Comparison of ENCODE assay signal across 8 mouse cellular contexts in the genomic region with DNA sequence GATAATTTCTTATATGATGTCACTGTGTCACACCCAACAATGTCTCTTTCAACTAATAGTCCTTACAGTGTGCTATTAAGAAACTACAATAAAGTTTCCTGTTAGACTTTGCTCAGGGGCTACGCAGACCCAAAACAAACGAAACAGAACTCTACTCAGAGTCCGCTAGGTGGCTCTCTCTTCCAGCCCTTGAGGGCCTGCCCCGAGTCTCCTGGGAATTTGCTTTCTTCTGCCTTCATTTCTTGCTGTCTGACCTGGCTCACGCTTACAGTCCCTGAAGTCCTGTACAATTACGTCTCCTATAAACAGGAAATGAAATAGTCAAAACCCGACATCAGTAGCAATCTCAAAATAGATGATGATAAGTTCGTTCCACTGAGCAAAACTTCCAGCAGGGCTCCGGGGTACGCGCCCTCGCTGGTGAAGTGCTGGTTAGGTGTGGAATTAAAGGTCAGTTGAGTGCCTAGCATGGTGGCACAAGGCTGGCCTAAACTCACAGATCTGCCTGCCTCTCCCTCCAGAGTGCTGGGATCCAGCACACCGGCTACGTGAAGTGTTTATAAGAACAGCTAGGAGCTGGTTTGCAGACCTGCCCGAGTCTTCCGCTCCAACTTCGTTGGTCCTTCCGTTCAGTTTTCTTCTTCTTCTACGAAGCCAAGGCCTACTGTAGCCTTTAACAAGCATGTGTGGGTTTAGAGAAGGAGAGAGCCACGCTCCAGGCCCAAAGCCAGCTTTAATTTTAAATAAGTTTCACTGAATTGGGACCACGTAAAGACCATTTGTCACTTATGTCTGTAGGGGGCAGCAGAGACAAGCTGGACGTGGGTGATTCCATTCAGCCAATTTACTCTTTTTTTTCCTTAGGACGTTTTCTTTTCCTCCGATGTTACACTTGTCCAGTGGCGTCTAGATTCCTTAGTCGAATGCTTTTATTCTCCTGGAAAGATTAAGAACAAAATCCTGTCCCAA. TPM values are rescaled to one million over a fixed set of nuclear protein-coding genes. Genes with fewer than 3 reads are reported as not detected.
A peak's percentile ranks its signal among the peaks of the same experiment; 100 is the strongest.
DNase-seq lines count a peak whose midpoint lies in the region; ATAC-seq and TF ChIP-seq lines count a peak whose summit lies in the region.

No protein-coding gene starts in this region.

- H3K4me2 ChIP-seq in limb, embryonic 14.5 days (replicated peaks; ENCODE audit: low read depth, low read length, severe bottlenecking): peak overlapping the region; percentile 32
- peak overlapping the region; percentile 25 for H3K4me2 ChIP-seq in midbrain, embryonic 15.5 days
- peak overlapping the region; percentile 51 for H3K4me2 ChIP-seq in stomach, embryonic 15.5 days

- peak overlapping the region; percentile 50 for H3K4me3 ChIP-seq in heart, adult 2 months
- no peak overlapping the region; the same call in 1 of the 2 replicates for H3K4me3 ChIP-seq in limb, embryonic 14.5 days (replicated peaks; ENCODE audit: low read length)
- no peak overlapping the region for H3K4me3 ChIP-seq in midbrain, embryonic 15.5 days
- peak overlapping the region; percentile 17; the same call in 1 of the 2 replicates for H3K4me3 ChIP-seq in stomach, embryonic 15.5 days (replicated peaks)

- peak overlapping the region; percentile 32 for H3K27ac ChIP-seq in heart, adult 2 months
- H3K27ac ChIP-seq in limb, embryonic 14.5 days (replicated peaks; ENCODE audit: low read depth, low read length): no peak overlapping the region
- H3K27ac ChIP-seq in midbrain, embryonic 15.5 days: no peak overlapping the region
- H3K27ac ChIP-seq in stomach, embryonic 15.5 days: no peak overlapping the region

- TF ChIP-seq EP300 in heart, adult 2 months (IDR thresholded peaks at IDR 0.05; ENCODE audit: insufficient read depth, low read depth, low read length): 0 out of 2 replicates have a peak, but pooled peaks have one; percentile 38

- peak; percentile 85 for TF ChIP-seq CTCF in heart, adult 2 months (IDR thresholded peaks at IDR 0.05)

- peak; percentile 28; the same call in 1 of the 2 replicates for ATAC-seq in limb, embryonic 14.5 days (ENCODE audit: low FRiP score, low read depth)
- ATAC-seq in midbrain, embryonic 15.5 days (replicated peaks): peak; percentile 27; the same call in 1 of the 2 replicates
- peak; percentile 23; the same call in 1 of the 2 replicates for ATAC-seq in stomach, embryonic 15.5 days (ENCODE audit: insufficient read depth, low FRiP score, low read depth)

- no peaks in the 10 kb centered on the region for H3K36me3 ChIP-seq in heart, adult 2 months (ENCODE audit: control insufficient read depth, insufficient read depth, low read length)
- no peaks in the 10 kb centered on the region for H3K36me3 ChIP-seq in limb, embryonic 14.5 days (ENCODE audit: control insufficient read depth, insufficient read depth, low read length)
- no peaks in the 10 kb centered on the region for H3K36me3 ChIP-seq in midbrain, embryonic 15.5 days (replicated peaks)
- H3K36me3 ChIP-seq in stomach, embryonic 15.5 days: no peaks in the 10 kb centered on the region

- TF ChIP-seq POLR2A in heart, adult 2 months (IDR thresholded peaks at IDR 0.05; ENCODE audit: insufficient read depth, low read depth, low read length): no peak
- no peak for TF ChIP-seq POLR2A in limb, embryonic 14.5 days (IDR thresholded peaks at IDR 0.05; ENCODE audit: borderline replicate concordance, extremely low read depth, insufficient read depth, insufficient read length)

- H3K27me3 ChIP-seq in heart, adult 2 months (ENCODE audit: control insufficient read depth, insufficient read depth, low read length): no peaks in the 10 kb centered on the region
- no peaks in the 10 kb centered on the region for H3K27me3 ChIP-seq in limb, embryonic 14.5 days (ENCODE audit: control insufficient read depth, insufficient read depth, low read length)
- no peaks in the 10 kb centered on the region for H3K27me3 ChIP-seq in midbrain, embryonic 15.5 days (replicated peaks)
- no peaks in the 10 kb centered on the region for H3K27me3 ChIP-seq in stomach, embryonic 15.5 days (replicated peaks)

- intact Hi-C loops in heart, adult 2 months (cut with DNase I): loop anchor here (1.0 to 5.0 kb wide), 3 partner anchors 30 to 112 kb away; partner anchors contain the start of genes Arcn1, Ift46 and Phldb1

- peak; percentile 54 for DNase-seq in CD4-positive helper T cell, adult 2 months (ENCODE audit: low read depth, low spot score)
- peak; percentile 90 for DNase-seq in adipocyte (ENCODE audit: low spot score)
- peak; percentile 70 for DNase-seq in embryo, embryonic 9.5 days (ENCODE audit: extremely low spot score)
- peak; percentile 58 to 71 for DNase-seq in heart, adult 2 months
- peak; percentile 63 for DNase-seq in kidney, adult 11 months
- DNase-seq in limb, embryonic 14.5 days (ENCODE audit: low spot score): peak; percentile 94

- H3K79me2 ChIP-seq in heart, adult 2 months (replicated peaks; ENCODE audit: control insufficient read depth, insufficient read depth, low read length): no peaks in the 10 kb centered on the region

- peak overlapping the region; percentile 15 for H3K9ac ChIP-seq in heart, adult 2 months (ENCODE audit: low read depth, low read length)
- H3K9ac ChIP-seq in limb, embryonic 14.5 days (ENCODE audit: low read depth, low read length, severe bottlenecking): 0 out of 2 replicates have a peak overlapping the region, but pooled peaks have one; percentile 5
- no peak overlapping the region for H3K9ac ChIP-seq in midbrain, embryonic 15.5 days
- H3K9ac ChIP-seq in stomach, embryonic 15.5 days: no peak overlapping the region

- WGBS in heart, adult 2 months: 8% methylated on average over 26 of the region's 26 CpGs
- 26% methylated on average over 26 of the region's 26 CpGs for WGBS in limb, embryonic 14.5 days
- WGBS in midbrain, embryonic 15.5 days: 26% methylated on average over 26 of the region's 26 CpGs
- WGBS in stomach, embryonic 15.5 days: 20% methylated on average over 26 of the region's 26 CpGs

- H3K4me1 ChIP-seq in heart, adult 2 months (ENCODE audit: control insufficient read depth, insufficient read depth, low read length): no peaks in the 10 kb centered on the region; the same call in 1 of the 2 replicates
- H3K4me1 ChIP-seq in limb, embryonic 14.5 days (ENCODE audit: control insufficient read depth, insufficient read depth, low read length): no peaks in the 10 kb centered on the region
- H3K4me1 ChIP-seq in midbrain, embryonic 15.5 days: peaks cover 7% of the 10 kb centered on the region
- no peaks in the 10 kb centered on the region for H3K4me1 ChIP-seq in stomach, embryonic 15.5 days

- H3K9me3 ChIP-seq in limb, embryonic 14.5 days (ENCODE audit: control insufficient read depth, low read length): no peaks in the 10 kb centered on the region
- H3K9me3 ChIP-seq in midbrain, embryonic 15.5 days: no peaks in the 10 kb centered on the region
- no peaks in the 10 kb centered on the region for H3K9me3 ChIP-seq in stomach, embryonic 15.5 days

RNA-seq across cellular contexts. Expression of gene Treh, which starts 17.7 kb away (rescaled TPM):
- total RNA-seq in heart, adult 2 months (2021): not detected
- polyA plus RNA-seq in heart, adult 2 months (2012; rRNA removed): not detected in 2 replicates
- not detected in 2 replicates for polyA plus RNA-seq in limb, embryonic 14.5 days (2012; rRNA removed)
- polyA plus RNA-seq in limb, embryonic 14.5 days (2014; fragmentation: Nextera tagmentation; extraction: Ambion mirVana): not detected in 2 replicates
- polyA plus RNA-seq in midbrain, embryonic 15.5 days (2015; fragmentation: Nextera tagmentation; extraction: Ambion mirVana): not detected in 2 replicates
- 0.13 TPM in 1 of 2 replicates, not detected in the other for polyA plus RNA-seq in stomach, embryonic 15.5 days (2015; fragmentation: Nextera tagmentation; extraction: Ambion mirVana)

RNA-seq across cellular contexts. Expression of gene Ddx6, which starts 50.7 kb away (rescaled TPM):
- 10 to 100 TPM; 75.6 to 88.4 TPM for total RNA-seq in heart, adult 2 months (2021)
- polyA plus RNA-seq in heart, adult 2 months (2012; rRNA removed): 14.3 and 26.7 TPM in 2 replicates
- 41.7 and 42.0 TPM in 2 replicates for polyA plus RNA-seq in limb, embryonic 14.5 days (2012; rRNA removed)
- polyA plus RNA-seq in limb, embryonic 14.5 days (2014; fragmentation: Nextera tagmentation; extraction: Ambion mirVana): 18.5 and 20.4 TPM in 2 replicates
- 20.7 and 22.6 TPM in 2 replicates for polyA plus RNA-seq in midbrain, embryonic 15.5 days (2015; fragmentation: Nextera tagmentation; extraction: Ambion mirVana)
- polyA plus RNA-seq in stomach, embryonic 15.5 days (2015; fragmentation: Nextera tagmentation; extraction: Ambion mirVana): 18.6 and 19.8 TPM in 2 replicates

Comparison
In these comparisons a context has a peak if more than half of its experiments do, and no peak if none do; other contexts are left out.
1. H3K4me3 ChIP-seq: peak in heart, adult 2 months (single experiment) and stomach, embryonic 15.5 days (single experiment); none in limb, embryonic 14.5 days (single experiment) and midbrain, embryonic 15.5 days (single experiment).
2. H3K9ac ChIP-seq: peak in heart, adult 2 months (single experiment) and limb, embryonic 14.5 days (single experiment); none in midbrain, embryonic 15.5 days (single experiment) and stomach, embryonic 15.5 days (single experiment).
3. Peak in every context shown above with its lines, with median percentiles within 50 percentile points of each other: DNase-seq, ATAC-seq and H3K4me2 ChIP-seq.